Mouse (Mus musculus): ENCODE results near the gene Fam222b. TPM values are rescaled to one million over a fixed set of nuclear protein-coding genes. Genes with fewer than 3 reads are reported as not detected.

The Fam222b gene
- polyA plus RNA-seq, 2 experiments = 11.7 to 13.3 TPM

DNA sequence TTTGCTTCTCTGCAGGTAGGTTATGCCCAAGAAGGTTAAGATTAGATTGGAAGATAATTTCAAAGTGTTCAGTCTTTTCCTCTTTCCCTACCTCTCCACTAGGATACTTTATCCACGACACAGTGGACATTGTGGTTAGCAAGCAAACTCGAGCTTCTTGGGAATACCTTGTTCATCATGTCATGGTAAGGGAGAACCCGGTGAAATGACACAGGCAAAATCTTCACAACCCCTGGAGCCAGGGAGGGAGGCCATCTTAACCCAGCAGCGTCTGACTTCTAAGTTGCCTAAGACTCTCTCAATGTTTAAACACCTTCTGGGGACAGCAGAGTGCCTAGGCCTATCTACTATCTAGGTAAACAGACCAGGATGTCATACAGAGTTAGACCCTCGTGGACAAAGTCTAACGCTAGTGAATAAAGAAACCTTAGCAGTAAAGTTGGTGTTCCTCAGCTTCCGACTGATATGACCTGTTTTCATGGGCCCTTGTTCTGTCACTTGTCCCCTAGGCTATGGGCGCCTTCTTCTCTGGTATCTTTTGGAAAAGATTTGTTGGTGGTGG lies 85.1 kb downstream of the Fam222b start:
- WGBS = 27% methylated on average over 8 of the region's 8 CpGs
- ATAC-seq (ENCODE audit: low FRiP score, low read depth) = no peak
- Histone ChIP-seq H3K36me3 (ENCODE audit: control insufficient read depth, insufficient read depth, low read length) (peaks cover 31% of the 10 kb centered on the region), H3K4me1 (ENCODE audit: control insufficient read depth, insufficient read depth, low read length) (peaks cover 39% of the 10 kb centered on the region), H3K27ac (replicated peaks; ENCODE audit: low read depth, low read length) (peak overlapping the region; percentile 94), H3K9ac (ENCODE audit: low read depth, low read length, severe bottlenecking) (no peak overlapping the region; the same call in 1 of the 2 replicates), H3K4me2 (replicated peaks; ENCODE audit: low read depth, low read length, severe bottlenecking) (peak overlapping the region; percentile 97), H3K4me3 (replicated peaks; ENCODE audit: low read length) (peak overlapping the region; percentile 46), H3K27me3 (ENCODE audit: control insufficient read depth, insufficient read depth, low read length) (no peaks in the 10 kb centered on the region), H3K9me3 (ENCODE audit: control insufficient read depth, low read length) (no peaks in the 10 kb centered on the region)
- no peak for DNase-seq (ENCODE audit: low spot score)
- no peak for TF ChIP-seq POLR2A (IDR thresholded peaks at IDR 0.05; ENCODE audit: borderline replicate concordance, extremely low read depth, insufficient read depth, insufficient read length)

DNA sequence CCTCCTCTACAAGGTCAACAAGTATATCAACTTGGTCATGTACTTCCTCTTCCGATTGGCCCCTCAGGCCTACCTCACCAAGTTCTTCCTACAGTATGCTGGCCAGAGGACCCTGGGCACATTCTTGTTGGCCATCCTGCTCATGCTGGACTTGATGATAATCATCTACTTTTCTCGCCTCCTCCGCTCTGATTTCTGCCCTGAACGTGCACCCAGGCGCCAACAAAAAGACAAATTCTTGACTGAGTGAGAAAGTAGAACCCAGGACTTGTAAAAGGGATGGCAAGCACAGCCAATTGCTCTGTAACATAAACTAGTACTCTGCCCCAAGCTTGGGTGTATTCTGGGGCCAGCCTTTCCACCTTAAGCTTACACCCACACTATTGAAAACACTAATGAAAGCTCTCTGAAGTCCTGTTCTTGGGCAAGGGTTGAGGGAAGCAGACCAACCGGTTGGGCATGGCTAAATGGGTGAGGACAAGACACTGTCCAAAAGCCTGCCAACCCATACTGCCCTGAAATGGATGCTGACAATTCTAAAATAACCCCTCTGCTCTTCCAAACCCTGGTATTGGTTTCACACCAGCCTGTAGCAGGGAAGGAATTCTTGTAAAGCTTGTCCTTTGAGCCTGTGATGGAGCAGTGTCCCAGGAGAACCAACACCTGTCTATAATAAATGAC lies 85.8 kb downstream of the Fam222b start:
- Histone ChIP-seq H3K36me3 (ENCODE audit: control insufficient read depth, insufficient read depth, low read length) (peaks cover 31% of the 10 kb centered on the region), H3K4me2 (replicated peaks; ENCODE audit: low read depth, low read length, severe bottlenecking) (no peak overlapping the region), H3K4me3 (replicated peaks; ENCODE audit: low read length) (no peak overlapping the region), H3K9me3 (ENCODE audit: control insufficient read depth, low read length) (no peaks in the 10 kb centered on the region), H3K27ac (replicated peaks; ENCODE audit: low read depth, low read length) (no peak overlapping the region), H3K9ac (ENCODE audit: low read depth, low read length, severe bottlenecking) (no peak overlapping the region), H3K27me3 (ENCODE audit: control insufficient read depth, insufficient read depth, low read length) (no peaks in the 10 kb centered on the region), H3K4me1 (ENCODE audit: control insufficient read depth, insufficient read depth, low read length) (peaks cover 39% of the 10 kb centered on the region)
- no peak for DNase-seq (ENCODE audit: low spot score)
- WGBS = 76% methylated on average over 6 of the region's 6 CpGs
- no peak for TF ChIP-seq POLR2A (IDR thresholded peaks at IDR 0.05; ENCODE audit: borderline replicate concordance, extremely low read depth, insufficient read depth, insufficient read length)
- no peak for ATAC-seq (ENCODE audit: low FRiP score, low read depth)

DNA sequence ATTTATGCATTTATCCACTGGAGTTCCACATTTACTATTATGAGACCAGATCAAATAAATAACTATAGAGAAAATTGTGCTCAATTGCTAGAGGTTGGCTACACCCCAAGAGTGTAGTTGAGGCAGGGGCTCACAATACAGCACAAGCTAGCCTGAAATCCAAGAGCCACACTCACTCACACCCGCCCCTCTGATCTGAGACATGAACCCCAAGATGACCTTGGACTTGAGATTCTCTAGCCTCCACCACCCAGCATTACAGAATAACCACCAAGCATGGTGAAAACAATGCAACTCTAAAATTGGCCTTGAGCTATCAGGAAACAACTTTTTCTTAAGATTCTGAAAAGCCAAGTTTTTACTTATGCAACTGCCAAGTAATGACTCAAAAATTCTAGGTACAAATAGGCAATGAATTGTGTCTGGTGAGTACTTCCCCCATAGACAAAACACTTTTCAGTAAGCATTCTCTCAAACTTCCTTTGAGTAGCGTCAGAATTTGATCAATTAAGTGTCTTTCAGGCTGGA lies 87.4 kb downstream of the Fam222b start:
- no peak for DNase-seq (ENCODE audit: low spot score)
- peaks cover 31% of the 10 kb centered on the region for H3K36me3 ChIP-seq (ENCODE audit: control insufficient read depth, insufficient read depth, low read length)
- peak overlapping the region; percentile 87 for H3K9ac ChIP-seq (ENCODE audit: low read depth, low read length, severe bottlenecking)
- peaks cover 34% of the 10 kb centered on the region for H3K4me1 ChIP-seq (ENCODE audit: control insufficient read depth, insufficient read depth, low read length)
- no peaks in the 10 kb centered on the region for H3K27me3 ChIP-seq (ENCODE audit: control insufficient read depth, insufficient read depth, low read length)
- H3K27ac ChIP-seq (replicated peaks; ENCODE audit: low read depth, low read length) = no peak overlapping the region
- no peak for ATAC-seq (ENCODE audit: low FRiP score, low read depth)
- peak overlapping the region; percentile 83 for H3K4me3 ChIP-seq (replicated peaks; ENCODE audit: low read length)
- peak overlapping the region; percentile 75 for H3K4me2 ChIP-seq (replicated peaks; ENCODE audit: low read depth, low read length, severe bottlenecking)
- H3K9me3 ChIP-seq (ENCODE audit: control insufficient read depth, low read length) = no peaks in the 10 kb centered on the region
- 48% methylated on average over 2 of the region's 2 CpGs for WGBS
- TF ChIP-seq POLR2A (IDR thresholded peaks at IDR 0.05; ENCODE audit: borderline replicate concordance, extremely low read depth, insufficient read depth, insufficient read length) = no peak

DNA sequence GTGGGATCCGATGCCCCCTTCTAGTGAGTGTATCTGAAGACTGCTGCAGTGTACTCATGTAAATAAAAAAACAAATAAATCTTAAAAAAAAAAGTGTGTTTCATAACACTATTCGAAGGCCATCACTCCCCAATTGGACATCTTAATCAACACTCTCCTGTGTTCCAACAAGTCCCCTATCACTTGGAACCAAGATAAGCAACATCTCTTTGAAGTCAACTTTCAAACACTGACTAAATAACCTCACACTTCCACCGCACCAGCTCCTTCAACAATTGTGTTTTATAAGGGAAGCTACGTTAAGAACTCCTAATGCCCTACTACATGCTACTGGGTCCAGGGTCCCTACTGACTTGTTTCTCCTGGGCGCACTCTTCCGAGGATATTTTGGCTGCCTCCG lies 88.0 kb downstream of the Fam222b start:
- peak overlapping the region; percentile 87 for H3K9ac ChIP-seq (ENCODE audit: low read depth, low read length, severe bottlenecking)
- peak overlapping the region; percentile 75 for H3K4me2 ChIP-seq (replicated peaks; ENCODE audit: low read depth, low read length, severe bottlenecking)
- DNase-seq (ENCODE audit: low spot score) = no peak
- no peaks in the 10 kb centered on the region for H3K9me3 ChIP-seq (ENCODE audit: control insufficient read depth, low read length)
- no peak overlapping the region for H3K27ac ChIP-seq (replicated peaks; ENCODE audit: low read depth, low read length)
- WGBS = 9% methylated on average over 7 of the region's 7 CpGs
- no peak for TF ChIP-seq POLR2A (IDR thresholded peaks at IDR 0.05; ENCODE audit: borderline replicate concordance, extremely low read depth, insufficient read depth, insufficient read length)
- no peak for ATAC-seq (ENCODE audit: low FRiP score, low read depth)
- H3K27me3 ChIP-seq (ENCODE audit: control insufficient read depth, insufficient read depth, low read length) = no peaks in the 10 kb centered on the region
- peak overlapping the region; percentile 83 for H3K4me3 ChIP-seq (replicated peaks; ENCODE audit: low read length)
- peaks cover 31% of the 10 kb centered on the region for H3K36me3 ChIP-seq (ENCODE audit: control insufficient read depth, insufficient read depth, low read length)
- peaks cover 32% of the 10 kb centered on the region for H3K4me1 ChIP-seq (ENCODE audit: control insufficient read depth, insufficient read depth, low read length)

DNA sequence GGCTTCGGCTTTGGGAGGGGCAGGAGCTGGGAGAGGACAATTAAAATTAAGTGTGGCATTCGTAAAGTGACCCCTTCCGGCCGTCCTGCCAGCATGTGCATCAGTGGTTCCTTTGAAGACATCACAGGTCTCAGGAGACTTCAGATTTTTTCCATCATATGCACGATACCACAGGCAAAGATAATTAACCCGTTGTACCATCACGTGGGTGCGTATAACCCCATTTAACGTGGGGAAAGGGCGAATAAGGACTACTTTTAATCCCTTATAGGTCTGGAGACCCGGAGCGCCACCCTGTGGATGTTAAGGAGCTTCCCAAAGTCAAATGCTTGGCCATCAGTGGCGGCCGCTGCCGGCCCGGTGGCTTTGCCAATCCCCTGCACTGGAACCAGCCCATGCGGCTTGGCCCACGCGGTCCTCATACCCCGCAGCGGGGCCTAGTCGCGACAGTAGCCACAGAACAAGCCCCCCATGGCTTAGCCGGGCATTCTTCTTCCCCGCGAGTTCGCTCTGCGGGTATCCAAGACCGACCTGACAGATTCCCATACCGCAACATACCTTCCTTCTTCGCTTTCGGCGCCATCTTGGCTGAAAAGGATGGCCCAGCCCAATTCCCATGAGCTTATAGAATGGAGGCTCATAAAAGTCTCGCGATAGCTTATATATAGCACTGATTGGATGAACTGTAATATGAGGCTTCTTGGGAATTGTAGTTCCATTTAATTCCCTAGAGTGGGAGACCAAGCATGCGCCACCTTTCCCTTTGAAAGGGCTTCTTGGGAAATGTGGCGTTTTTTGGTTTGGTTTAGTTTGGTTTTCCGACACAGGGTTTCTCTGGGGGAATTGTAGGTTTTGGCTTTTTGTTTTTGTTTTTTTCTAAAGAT lies 88.7 kb downstream of the Fam222b start, which contains the start of gene Rpl23a:
TSS of gene Rpl23a (minus strand) at position 624 of the 884 bp plus-strand sequence.
- peaks cover 31% of the 10 kb centered on the region for H3K36me3 ChIP-seq (ENCODE audit: control insufficient read depth, insufficient read depth, low read length)
- DNase-seq (ENCODE audit: low spot score) (peak; percentile 99), ATAC-seq (ENCODE audit: low FRiP score, low read depth) (peak; percentile 89)
- H3K4me2 ChIP-seq (replicated peaks; ENCODE audit: low read depth, low read length, severe bottlenecking) = peak within 1 kb of the TSS; percentile 75
- no peaks in the 10 kb centered on the region for H3K9me3 ChIP-seq (ENCODE audit: control insufficient read depth, low read length)
- H3K27me3 ChIP-seq (ENCODE audit: control insufficient read depth, insufficient read depth, low read length) = no peaks in the 10 kb centered on the region
- H3K27ac ChIP-seq (replicated peaks; ENCODE audit: low read depth, low read length) = peak within 1 kb of the TSS; percentile 89
- peak within 1 kb of the TSS; percentile 87 for H3K9ac ChIP-seq (ENCODE audit: low read depth, low read length, severe bottlenecking)
- TF ChIP-seq POLR2A (IDR thresholded peaks at IDR 0.05; ENCODE audit: borderline replicate concordance, extremely low read depth, insufficient read depth, insufficient read length) = peak; percentile 94; the same call in 1 of the 2 replicates
- H3K4me3 ChIP-seq (replicated peaks; ENCODE audit: low read length) = peak within 1 kb of the TSS; percentile 83
- H3K4me1 ChIP-seq (ENCODE audit: control insufficient read depth, insufficient read depth, low read length) = peaks cover 30% of the 10 kb centered on the region
- under 1% methylated on average over 38 of the region's 38 CpGs for WGBS

Measured in limb, embryonic 14.5 days (tissue).